Mouse (Mus musculus): ENCODE measurements around the gene Fgfr2.
"Not testable (repeated sequence)": the region's sequence is repeated elsewhere in the genome, so short reads cannot be mapped to it uniquely, and the experiment has no call there.

Gene Fgfr2

GRCm38 (mm10) chr7:132682336-132682735 lies 440.8 kb downstream of the Fgfr2 start:
- peak in 1 of 2 experiments; percentile 44 for DNase-seq

- peak in 1 of 2 experiments; percentile 32 for DNase-seq
Measured at GRCm38 (mm10) chr7:132681831-132682230, 441.3 kb downstream of the Fgfr2 start.

- peak; percentile 90 to 93 for DNase-seq
Measured at GRCm38 (mm10) chr7:132681296-132681695, 441.9 kb downstream of the Fgfr2 start.

GRCm38 (mm10) chr7:132679549-132679948 lies 443.6 kb downstream of the Fgfr2 start:
- no peak for DNase-seq

- DNase-seq, result peak; percentile 91 to 94
Measured at GRCm38 (mm10) chr7:132679117-132679516, 444.0 kb downstream of the Fgfr2 start.

- DNase-seq, result no peak
Measured at GRCm38 (mm10) chr7:132675922-132676321, 447.2 kb downstream of the Fgfr2 start.

GRCm38 (mm10) chr7:132673931-132674755 lies 449.0 kb downstream of the Fgfr2 start:
- peak; percentile 72 to 73 for DNase-seq

- peak; percentile 57 for DNase-seq
Measured at GRCm38 (mm10) chr7:132672481-132672959, 450.6 kb downstream of the Fgfr2 start.

- peak; percentile 40 to 50 for DNase-seq
Measured at GRCm38 (mm10) chr7:132670863-132671165, 452.3 kb downstream of the Fgfr2 start.

- DNase-seq, result no peak
Measured at GRCm38 (mm10) chr7:132669999-132670862, 452.9 kb downstream of the Fgfr2 start.

- no peak for DNase-seq
Measured at GRCm38 (mm10) chr7:132668604-132669003, 454.5 kb downstream of the Fgfr2 start.

- no peak for DNase-seq
Measured at GRCm38 (mm10) chr7:132666516-132666915, 456.6 kb downstream of the Fgfr2 start.

GRCm38 (mm10) chr7:132665664-132666382 lies 457.3 kb downstream of the Fgfr2 start:
- no peak for DNase-seq

- no peak for DNase-seq
Measured at GRCm38 (mm10) chr7:132664815-132665214, 458.3 kb downstream of the Fgfr2 start.

GRCm38 (mm10) chr7:132662831-132663230 lies 460.3 kb downstream of the Fgfr2 start:
- not testable (repeated sequence) for DNase-seq

GRCm38 (mm10) chr7:132659633-132660032 lies 463.5 kb downstream of the Fgfr2 start:
- DNase-seq, result no peak

GRCm38 (mm10) chr7:132658688-132659087 lies 464.5 kb downstream of the Fgfr2 start:
- DNase-seq, result peak in 1 of 2 experiments; percentile 39

- no peak for DNase-seq
Measured at GRCm38 (mm10) chr7:132658058-132658450, 465.1 kb downstream of the Fgfr2 start.

GRCm38 (mm10) chr7:132657371-132658057 lies 465.6 kb downstream of the Fgfr2 start:
- DNase-seq, result no peak

GRCm38 (mm10) chr7:132656548-132656947 lies 466.6 kb downstream of the Fgfr2 start:
- peak; percentile 98 to 99 for DNase-seq

- peak; percentile 97 to 98 for DNase-seq
Measured at GRCm38 (mm10) chr7:132656075-132656474, 467.1 kb downstream of the Fgfr2 start.

GRCm38 (mm10) chr7:132654412-132654811 lies 468.7 kb downstream of the Fgfr2 start:
- no peak for DNase-seq
